Mouse (Mus musculus): ENCODE data around the gene Krt23.
A peak's percentile ranks its signal among the peaks of the same experiment; 100 is the strongest.

Krt23 gene

GRCm38 (mm10) chr11:99492733-99493573 lies at the start of gene Krt23:
Krt23 (minus strand) TSS chr11:99493137.
- DNase-seq = no peak

GRCm38 (mm10) chr11:99539721-99540120 lies 46.8 kb upstream of the Krt23 start:
- DNase-seq = peak; percentile 28

DNA sequence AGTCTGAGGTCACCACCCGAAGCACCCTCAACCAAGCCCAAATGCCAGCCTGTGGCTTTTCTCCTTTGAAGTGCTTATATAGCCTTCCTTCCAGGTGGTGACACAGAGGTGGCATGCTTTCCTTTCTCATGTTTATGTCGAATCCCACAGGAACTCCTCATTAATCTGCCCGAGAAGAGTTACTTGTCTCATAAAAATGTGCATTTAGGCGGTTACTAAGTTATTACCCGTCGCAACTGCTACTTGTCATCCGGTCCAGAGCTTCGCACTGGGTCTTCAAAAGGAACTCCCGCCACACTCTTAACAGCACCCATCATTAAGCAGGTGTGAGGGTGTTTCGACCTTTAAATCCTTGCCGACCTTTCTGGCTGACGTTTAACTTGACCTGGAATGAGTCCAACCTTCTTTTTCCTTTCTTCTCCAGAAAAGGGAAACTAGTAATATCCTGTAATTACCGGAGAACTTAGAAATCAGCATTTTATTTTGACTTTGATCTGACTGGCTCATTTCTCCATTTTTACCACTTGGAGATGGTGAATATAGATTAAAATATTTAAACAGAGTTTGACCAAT lies 28.4 kb upstream of the Krt23 start, which contains the start of gene Krt39:
TSS of gene Krt39 (minus strand) at position 51 of the 573 bp plus-strand sequence.
- no peak for DNase-seq

DNA sequence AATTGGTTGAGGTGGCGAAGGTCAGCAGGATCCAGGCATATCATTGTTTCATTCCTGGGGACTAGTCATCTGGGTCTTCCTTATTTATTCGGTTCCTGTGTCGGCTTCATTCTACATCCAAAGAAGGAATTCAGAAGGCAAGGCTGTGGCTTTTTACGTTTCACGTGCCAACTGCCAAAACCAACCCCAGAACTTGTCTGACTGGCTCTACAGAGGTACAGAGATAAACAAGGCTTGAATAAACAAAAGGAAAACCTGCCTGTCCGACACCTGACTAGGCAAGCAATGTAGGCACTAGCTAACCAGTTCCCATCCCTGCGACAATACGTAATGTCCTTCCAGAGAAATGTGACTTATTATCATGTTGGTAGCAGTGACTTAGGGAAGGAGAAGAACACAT lies 21.2 kb upstream of the Krt23 start:
- DNase-seq = no peak

- DNase-seq = no peak
Measured at GRCm38 (mm10) chr11:99500095-99500805, 7.3 kb upstream of the Krt23 start.

GRCm38 (mm10) chr11:99496460-99496859 lies 3.5 kb upstream of the Krt23 start:
- no peak for DNase-seq

DNA sequence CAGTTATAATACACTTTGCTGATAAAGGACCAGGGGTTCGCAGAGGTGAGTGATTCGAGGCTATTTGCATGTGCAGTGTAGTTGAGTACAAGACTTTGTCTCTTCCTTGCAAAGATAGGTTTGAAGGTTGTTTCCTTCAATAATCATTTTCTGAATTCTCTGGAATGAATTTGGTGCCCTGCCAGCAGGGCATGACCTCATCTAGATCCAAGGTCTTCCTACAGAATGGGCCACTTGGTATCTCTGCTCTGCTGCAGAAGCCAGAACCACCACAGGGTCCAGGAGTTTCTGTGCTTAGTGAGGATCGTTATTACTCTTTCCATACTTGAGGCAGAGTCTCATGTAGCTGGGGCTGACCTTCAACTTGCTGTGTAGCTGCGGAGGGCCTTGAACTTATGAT lies 1.8 kb upstream of the Krt23 start:
- DNase-seq = no peak

DNA sequence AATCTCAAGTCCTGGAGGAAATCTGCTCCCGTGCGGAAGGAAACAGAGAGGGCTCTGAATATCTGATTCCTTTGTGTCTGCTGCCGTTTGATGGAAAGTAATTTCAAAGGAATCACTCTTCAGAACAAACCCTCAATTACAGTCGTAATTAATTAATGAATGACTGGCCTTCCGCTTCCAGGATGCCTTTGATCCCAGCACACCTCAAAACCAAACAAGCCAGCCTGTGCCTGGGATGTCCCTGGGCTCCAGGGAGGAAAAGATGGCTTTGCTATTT lies 575 bp upstream of the Krt23 start:
- no peak for DNase-seq

- no peak for DNase-seq
Measured at GRCm38 (mm10) chr11:99491040-99491439, 1.9 kb downstream of the Krt23 start.

GRCm38 (mm10) chr11:99490624-99491023 lies 2.3 kb downstream of the Krt23 start:
- DNase-seq = no peak

DNA sequence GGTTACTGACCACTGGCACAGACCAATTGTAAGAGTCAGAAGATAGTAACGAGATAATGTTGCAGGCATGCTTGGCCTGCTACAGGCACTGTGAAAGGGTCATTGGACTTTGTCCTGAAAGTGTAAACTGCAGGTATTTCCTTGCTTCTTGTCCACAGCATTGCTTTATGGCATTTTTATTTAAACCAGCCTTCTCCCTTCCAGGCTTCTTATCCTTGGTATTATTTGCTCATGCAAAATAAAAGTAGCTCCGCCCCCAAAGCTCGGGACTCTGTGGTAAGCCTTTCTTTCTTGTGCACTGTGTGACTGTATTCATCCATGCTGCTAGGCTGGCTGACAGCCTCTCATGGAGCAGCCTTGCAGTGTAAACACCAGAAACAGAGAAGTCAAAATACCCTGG lies 3.7 kb downstream of the Krt23 start:
- no peak for DNase-seq

- no peak for DNase-seq
Measured at GRCm38 (mm10) chr11:99474981-99475380, 18.0 kb downstream of the Krt23 start.

GRCm38 (mm10) chr11:99473433-99473832 lies 19.5 kb downstream of the Krt23 start:
- DNase-seq = no peak

- no peak for DNase-seq
Measured at GRCm38 (mm10) chr11:99472405-99472804, 20.5 kb downstream of the Krt23 start.

- DNase-seq = no peak
Measured at GRCm38 (mm10) chr11:99471946-99472345, 21.0 kb downstream of the Krt23 start.

DNA sequence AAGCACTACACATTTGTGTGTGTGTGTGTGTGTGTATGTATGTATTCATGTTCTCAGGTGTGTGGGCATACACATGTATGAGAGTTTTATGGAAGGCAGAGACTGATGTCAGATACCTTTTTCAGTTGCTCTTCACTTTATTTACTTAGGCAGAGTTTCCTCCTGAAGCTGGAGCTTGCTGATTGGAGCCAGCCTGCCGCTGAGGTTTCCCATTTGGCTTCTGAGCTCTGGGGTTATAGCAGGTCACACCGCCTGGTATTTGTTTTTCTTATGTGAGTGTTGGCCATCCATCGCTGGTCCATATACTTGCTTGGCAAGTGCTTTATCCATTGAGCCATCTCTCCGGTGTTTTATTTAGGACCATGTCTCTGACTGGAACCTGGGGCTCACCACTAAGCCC lies 23.7 kb downstream of the Krt23 start:
- DNase-seq = no peak

- DNase-seq = no peak
Measured at GRCm38 (mm10) chr11:99468566-99468965, 24.4 kb downstream of the Krt23 start.

GRCm38 (mm10) chr11:99466316-99466715 lies 26.6 kb downstream of the Krt23 start:
- DNase-seq = no peak

GRCm38 (mm10) chr11:99464836-99465235 lies 28.1 kb downstream of the Krt23 start:
- peak; percentile 94 for DNase-seq

GRCm38 (mm10) chr11:99463155-99463554 lies 29.8 kb downstream of the Krt23 start:
- DNase-seq = peak; percentile 85

DNA sequence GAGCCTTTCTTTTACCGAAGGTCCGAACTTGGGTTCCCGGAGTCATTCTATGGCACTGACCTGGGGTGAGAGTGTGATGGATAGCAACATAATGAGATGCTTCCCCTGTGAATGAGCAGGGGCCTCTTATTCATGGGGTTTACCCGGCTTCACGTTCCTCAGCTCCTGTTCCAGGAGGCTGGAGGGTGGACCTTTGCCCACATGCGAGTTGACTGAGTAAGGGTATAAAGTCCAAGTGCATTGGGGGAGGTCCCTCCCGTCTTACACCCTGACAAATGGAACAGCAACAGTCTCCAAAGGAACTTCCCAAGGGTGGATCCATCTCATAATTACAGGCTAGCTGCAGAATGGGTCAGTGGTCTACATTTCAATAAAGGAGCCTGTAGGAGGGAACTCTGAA lies 31.2 kb downstream of the Krt23 start:
- no peak for DNase-seq

DNA sequence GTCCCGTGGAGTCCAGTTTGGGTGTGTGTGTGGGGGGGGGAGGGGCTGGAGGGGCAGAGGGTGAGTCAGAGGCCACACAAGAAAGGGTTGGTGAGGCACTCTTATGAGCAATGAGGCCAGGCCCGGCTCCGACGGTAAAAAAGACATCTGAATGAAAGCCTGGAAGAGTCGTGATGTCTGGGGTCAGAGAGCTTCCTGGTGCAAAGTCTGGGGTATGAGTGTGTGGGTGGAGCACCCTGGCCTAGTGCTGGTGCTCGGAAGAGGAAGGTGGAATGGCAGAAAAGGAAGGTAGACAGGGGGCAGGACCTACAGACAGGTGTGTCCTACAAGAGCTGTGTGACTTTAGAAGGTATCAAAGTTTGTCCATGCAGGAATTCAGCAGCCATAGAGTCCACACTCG lies 34.0 kb downstream of the Krt23 start:
- DNase-seq = no peak

DNA sequence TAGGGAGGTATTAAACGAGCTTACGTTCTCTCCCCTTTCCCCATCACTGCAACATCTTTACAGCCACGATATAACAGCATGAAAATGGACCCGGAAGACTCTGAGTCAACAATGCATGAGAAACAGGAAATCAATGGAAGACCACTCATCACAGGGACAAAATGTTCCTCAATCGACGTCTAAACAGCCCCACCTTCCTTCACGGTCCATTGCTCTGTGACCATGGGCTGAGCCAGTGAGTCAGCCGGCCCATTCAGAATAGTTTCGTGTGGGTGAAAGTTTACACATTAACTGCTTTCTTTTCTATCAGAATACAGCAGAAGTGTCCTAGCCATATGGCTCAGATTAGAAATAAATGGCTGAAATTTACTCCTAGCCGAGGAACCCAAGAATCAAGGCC lies 38.2 kb downstream of the Krt23 start:
- no peak for DNase-seq

GRCm38 (mm10) chr11:99454044-99454443 lies 38.9 kb downstream of the Krt23 start:
- no peak for DNase-seq

Data from right cerebral cortex, postnatal 14 days (tissue).